In genomic region chr8:111337890-111338347, GRCm38 (mm10) we compare ENCODE assay signal across 8 mouse cellular contexts. TPM values are rescaled to one million over a fixed set of nuclear protein-coding genes. Genes with fewer than 3 reads are reported as not detected.
DNase-seq lines count a peak whose midpoint lies in the region; ATAC-seq lines count a peak whose summit lies in the region.

Gene Mlkl, minus strand, starts transcription at chr8:111338177.

- peaks cover 2% of the 10 kb centered on the region; the same call in 1 of the 2 replicates for H3K4me1 ChIP-seq in intestine, embryonic 15.5 days (replicated peaks)
- peaks cover 13% of the 10 kb centered on the region for H3K4me1 ChIP-seq in neural tube, embryonic 13.5 days (replicated peaks)

- H3K4me3 ChIP-seq in intestine, embryonic 15.5 days (replicated peaks): peak within 1 kb of the TSS; percentile 50
- H3K4me3 ChIP-seq in neural tube, embryonic 13.5 days: peak within 1 kb of the TSS; percentile 42

- H3K27me3 ChIP-seq in intestine, embryonic 15.5 days (replicated peaks): no peaks in the 10 kb centered on the region
- H3K27me3 ChIP-seq in neural tube, embryonic 13.5 days: peaks cover 25% of the 10 kb centered on the region

- peak within 1 kb of the TSS; percentile 46 for H3K9ac ChIP-seq in intestine, embryonic 15.5 days
- peak within 1 kb of the TSS; percentile 63 for H3K9ac ChIP-seq in neural tube, embryonic 13.5 days

- H3K36me3 ChIP-seq in intestine, embryonic 15.5 days: no peaks in the 10 kb centered on the region
- H3K36me3 ChIP-seq in neural tube, embryonic 13.5 days: no peaks in the 10 kb centered on the region

- H3K9me3 ChIP-seq in intestine, embryonic 15.5 days: no peaks in the 10 kb centered on the region
- H3K9me3 ChIP-seq in neural tube, embryonic 13.5 days: no peaks in the 10 kb centered on the region

- DNase-seq in cerebellum, postnatal 4 days (ENCODE audit: low spot score in 2 of 2): no peak
- peak; percentile 43 to 45 for DNase-seq in cerebellum, postnatal 14 days
- DNase-seq in gastrocnemius, postnatal 25 days: peak; percentile 27
- DNase-seq in lung, adult 18-20 months: peak; percentile 70 to 81
- DNase-seq in urinary bladder, adult 2 months (ENCODE audit: low spot score): peak; percentile 50

- peak within 1 kb of the TSS; percentile 96 for H3K4me2 ChIP-seq in intestine, embryonic 15.5 days (replicated peaks)
- H3K4me2 ChIP-seq in neural tube, embryonic 13.5 days: peak within 1 kb of the TSS; percentile 74

- WGBS in intestine, embryonic 15.5 days: under 1% methylated on average over 29 of the region's 29 CpGs
- under 1% methylated on average over 29 of the region's 29 CpGs for WGBS in neural tube, embryonic 13.5 days

- H3K27ac ChIP-seq in intestine, embryonic 15.5 days: 0 out of 2 replicates have a peak within 1 kb of the TSS, but pooled peaks have one; percentile 9
- H3K27ac ChIP-seq in neural tube, embryonic 13.5 days (replicated peaks): no peak within 1 kb of the TSS

- ATAC-seq in cerebellum, adult (ENCODE audit: insufficient number of reproducible peaks, low FRiP score, low TSS enrichment): peak; percentile 36; the same call in 1 of the 2 replicates
- ATAC-seq in intestine, embryonic 15.5 days: peak; percentile 77
- ATAC-seq in neural tube, embryonic 13.5 days (ENCODE audit: low read depth): no peak

RNA-seq across cellular contexts. Expression of gene Mlkl, which starts in this region (rescaled TPM):
- total RNA-seq in gastrocnemius, postnatal 25 days (2021): 1 to 10 TPM in 1 of 2 experiments, under 1 TPM in 1; 0.97 to 1.2 TPM
- polyA plus RNA-seq in intestine, embryonic 15.5 days (2015; fragmentation: Nextera tagmentation; extraction: Ambion mirVana): 2.7 TPM in 2 replicates
- polyA plus RNA-seq in neural tube, embryonic 13.5 days (2015; fragmentation: Nextera tagmentation; extraction: Ambion mirVana): 0.18 and 0.90 TPM in 2 replicates
- 10.0 and 10.6 TPM in 2 replicates for polyA plus RNA-seq in urinary bladder, adult 2 months (2012; rRNA removed)

Comparison
In these comparisons a context has a peak if more than half of its experiments do, and no peak if none do; other contexts are left out.
1. DNase-seq: peak in cerebellum, postnatal 14 days (2 of 2), gastrocnemius, postnatal 25 days (single experiment), lung, adult 18-20 months (2 of 2) and urinary bladder, adult 2 months (single experiment); none in cerebellum, postnatal 4 days (0 of 2).